Mouse (Mus musculus): ENCODE measurements at regions not wholly inside any gene's neighbourhood (a gene's known extent, or its start where the extent isn't known, plus 50 kb on each side); places are given as distances from the start of the nearest gene placed in this dataset.

GRCm38 (mm10) chr1:88988011-88988695, 82.1 kb upstream of the Sh3bp4 start:
- H3K4me3 ChIP-seq: no peak overlapping the region
- no peak for DNase-seq (ENCODE audit: extremely low spot score in 1 of 2, low spot score in 2 of 2)
- TF ChIP-seq CTCF (IDR thresholded peaks at IDR 0.05): no peak
- intact Hi-C loops (cut with DNase I): no loop called here
- H3K27ac ChIP-seq: no peak overlapping the region

GRCm38 (mm10) chr1:88994588-88995331, 75.5 kb upstream of the Sh3bp4 start:
- intact Hi-C loops (cut with DNase I): no loop called here
- Histone ChIP-seq H3K4me3 (no peak overlapping the region), H3K27ac (no peak overlapping the region; the same call in 1 of the 2 replicates)
- DNase-seq (ENCODE audit: extremely low spot score in 1 of 2, low spot score in 2 of 2): no peak
- TF ChIP-seq CTCF (IDR thresholded peaks at IDR 0.05): no peak

- DNase-seq (ENCODE audit: extremely low spot score in 1 of 2, low spot score in 2 of 2): no peak
- Histone ChIP-seq H3K27ac (no peak overlapping the region), H3K4me3 (no peak overlapping the region)
- intact Hi-C loops (cut with DNase I): no loop called here
- TF ChIP-seq CTCF (IDR thresholded peaks at IDR 0.05): no peak
Observed at GRCm38 (mm10) chr1:88995945-88996344, 74.3 kb upstream of the Sh3bp4 start.

- Histone ChIP-seq H3K4me3 (no peak overlapping the region), H3K27ac (no peak overlapping the region)
- no peak for DNase-seq (ENCODE audit: extremely low spot score in 1 of 2, low spot score in 2 of 2)
- intact Hi-C loops (cut with DNase I): no loop called here
- no peak for TF ChIP-seq CTCF (IDR thresholded peaks at IDR 0.05)
Observed at GRCm38 (mm10) chr1:88996657-88997056, 73.6 kb upstream of the Sh3bp4 start.

GRCm38 (mm10) chr1:88997847-88998246, 72.4 kb upstream of the Sh3bp4 start:
- no peak overlapping the region for H3K4me3 ChIP-seq
- no peak overlapping the region for H3K27ac ChIP-seq
- intact Hi-C loops (cut with DNase I): no loop called here
- no peak for TF ChIP-seq CTCF (IDR thresholded peaks at IDR 0.05)
- no peak for DNase-seq (ENCODE audit: extremely low spot score in 1 of 2, low spot score in 2 of 2)

GRCm38 (mm10) chr1:89002326-89002725, 67.9 kb upstream of the Sh3bp4 start:
- H3K4me3 ChIP-seq: no peak overlapping the region
- H3K27ac ChIP-seq: no peak overlapping the region
- intact Hi-C loops (cut with DNase I): no loop called here
- no peak for DNase-seq (ENCODE audit: extremely low spot score in 1 of 2, low spot score in 2 of 2)
- no peak for TF ChIP-seq CTCF (IDR thresholded peaks at IDR 0.05)

GRCm38 (mm10) chr1:89003752-89004151, 66.5 kb upstream of the Sh3bp4 start:
- H3K27ac ChIP-seq: no peak overlapping the region
- intact Hi-C loops (cut with DNase I): no loop called here
- no peak for TF ChIP-seq CTCF (IDR thresholded peaks at IDR 0.05)
- no peak overlapping the region for H3K4me3 ChIP-seq
- no peak for DNase-seq (ENCODE audit: extremely low spot score in 1 of 2, low spot score in 2 of 2)

- DNase-seq (ENCODE audit: extremely low spot score in 1 of 2, low spot score in 2 of 2): no peak
- TF ChIP-seq CTCF (IDR thresholded peaks at IDR 0.05): no peak
- intact Hi-C loops (cut with DNase I): no loop called here
- no peak overlapping the region for H3K4me3 ChIP-seq
- H3K27ac ChIP-seq: no peak overlapping the region
Observed at GRCm38 (mm10) chr1:89007476-89007875, 62.7 kb upstream of the Sh3bp4 start.

- H3K4me3 ChIP-seq: no peak overlapping the region
- intact Hi-C loops (cut with DNase I): no loop called here
- no peak overlapping the region for H3K27ac ChIP-seq
- TF ChIP-seq CTCF (IDR thresholded peaks at IDR 0.05): no peak
- DNase-seq (ENCODE audit: extremely low spot score in 1 of 2, low spot score in 2 of 2): no peak
Observed at GRCm38 (mm10) chr1:89010170-89010569, 60.0 kb upstream of the Sh3bp4 start.

- TF ChIP-seq CTCF (IDR thresholded peaks at IDR 0.05): no peak
- DNase-seq (ENCODE audit: extremely low spot score in 1 of 2, low spot score in 2 of 2): no peak
- intact Hi-C loops (cut with DNase I): no loop called here
- no peak overlapping the region for H3K4me3 ChIP-seq
- no peak overlapping the region for H3K27ac ChIP-seq
Observed at GRCm38 (mm10) chr1:89011454-89011853, 58.8 kb upstream of the Sh3bp4 start.

- intact Hi-C loops (cut with DNase I): no loop called here
- no peak overlapping the region for H3K27ac ChIP-seq
- peak overlapping the region; percentile 7; the same call in 1 of the 2 replicates for H3K4me3 ChIP-seq
- no peak for DNase-seq (ENCODE audit: extremely low spot score in 1 of 2, low spot score in 2 of 2)
- TF ChIP-seq CTCF (IDR thresholded peaks at IDR 0.05): no peak
Observed at GRCm38 (mm10) chr1:89015385-89015784, 54.8 kb upstream of the Sh3bp4 start.

- Histone ChIP-seq H3K4me3 (peak overlapping the region; percentile 7; the same call in 1 of the 2 replicates), H3K27ac (no peak overlapping the region)
- intact Hi-C loops (cut with DNase I): no loop called here
- no peak for TF ChIP-seq CTCF (IDR thresholded peaks at IDR 0.05)
- DNase-seq (ENCODE audit: extremely low spot score in 1 of 2, low spot score in 2 of 2): no peak
Observed at GRCm38 (mm10) chr1:89015845-89016244, 54.4 kb upstream of the Sh3bp4 start.

All from left cerebral cortex, adult 2 months (tissue).